Mouse (Mus musculus): ENCODE data around the gene Bckdha. TPM values are rescaled to one million over a fixed set of nuclear protein-coding genes. Genes with fewer than 3 reads are reported as not detected.

Bckdha gene
- polyA plus RNA-seq, 1 experiment, result 56.1 TPM

GRCm38 (mm10) chr7:25683474-25684180 lies 24.8 kb upstream of the Bckdha start:
- Histone ChIP-seq H3K27ac (ENCODE audit: insufficient read depth, low read depth, low read length) (peak overlapping the region; percentile 93), H3K4me1 (ENCODE audit: control insufficient read depth, insufficient read depth, low read length) (peaks cover 51% of the 10 kb centered on the region), H3K4me3 (ENCODE audit: insufficient read depth, low read length) (peak overlapping the region; percentile 52)
- TF ChIP-seq POLR2A (IDR thresholded peaks at IDR 0.05; ENCODE audit: borderline replicate concordance, low read depth, low read length) (peak; percentile 3; the same call in 1 of the 2 replicates), CTCF (IDR thresholded peaks at IDR 0.05; ENCODE audit: low read depth, low read length) (no peak)

GRCm38 (mm10) chr7:25681341-25682231 lies 22.8 kb upstream of the Bckdha start:
- peak overlapping the region; percentile 29 for H3K4me3 ChIP-seq (ENCODE audit: insufficient read depth, low read length)
- H3K4me1 ChIP-seq (ENCODE audit: control insufficient read depth, insufficient read depth, low read length), result peaks cover 51% of the 10 kb centered on the region
- H3K27ac ChIP-seq (ENCODE audit: insufficient read depth, low read depth, low read length), result peak overlapping the region; percentile 24

GRCm38 (mm10) chr7:25680514-25681258 lies 21.9 kb upstream of the Bckdha start, which contains the start of gene B9d2:
TSS of gene B9d2 (plus strand) at chr7:25680780.
- H3K4me1 ChIP-seq (ENCODE audit: control insufficient read depth, insufficient read depth, low read length), result peaks cover 43% of the 10 kb centered on the region
- TF ChIP-seq POLR2A (IDR thresholded peaks at IDR 0.05; ENCODE audit: borderline replicate concordance, low read depth, low read length) (no peak), CTCF (IDR thresholded peaks at IDR 0.05; ENCODE audit: low read depth, low read length) (no peak)
- peak within 1 kb of the TSS; percentile 66 for H3K4me3 ChIP-seq (ENCODE audit: insufficient read depth, low read length)
- peak within 1 kb of the TSS; percentile 81 for H3K27ac ChIP-seq (ENCODE audit: insufficient read depth, low read depth, low read length)

More at GRCm38 (mm10) chr7:25681341-25682231, 22.8 kb upstream of the Bckdha start:
- no peak for TF ChIP-seq CTCF (IDR thresholded peaks at IDR 0.05; ENCODE audit: low read depth, low read length)
- no peak for TF ChIP-seq POLR2A (IDR thresholded peaks at IDR 0.05; ENCODE audit: borderline replicate concordance, low read depth, low read length)

- peak overlapping the region; percentile 66 for H3K4me3 ChIP-seq (ENCODE audit: insufficient read depth, low read length)
- peaks cover 42% of the 10 kb centered on the region for H3K4me1 ChIP-seq (ENCODE audit: control insufficient read depth, insufficient read depth, low read length)
- TF ChIP-seq CTCF (IDR thresholded peaks at IDR 0.05; ENCODE audit: low read depth, low read length), result peak; percentile 55
- no peak for TF ChIP-seq POLR2A (IDR thresholded peaks at IDR 0.05; ENCODE audit: borderline replicate concordance, low read depth, low read length)
- H3K27ac ChIP-seq (ENCODE audit: insufficient read depth, low read depth, low read length), result peak overlapping the region; percentile 81
These were observed 21.2 kb upstream of the Bckdha start for GRCm38 (mm10) chr7:25679971-25680370.

GRCm38 (mm10) chr7:25677013-25677412 lies 18.2 kb upstream of the Bckdha start:
- H3K4me1 ChIP-seq (ENCODE audit: control insufficient read depth, insufficient read depth, low read length), result peaks cover 15% of the 10 kb centered on the region
- no peak overlapping the region for H3K4me3 ChIP-seq (ENCODE audit: insufficient read depth, low read length)
- H3K27ac ChIP-seq (ENCODE audit: insufficient read depth, low read depth, low read length), result no peak overlapping the region
- TF ChIP-seq CTCF (IDR thresholded peaks at IDR 0.05; ENCODE audit: low read depth, low read length), result no peak

- Histone ChIP-seq H3K4me3 (ENCODE audit: insufficient read depth, low read length) (no peak overlapping the region), H3K27ac (ENCODE audit: insufficient read depth, low read depth, low read length) (no peak overlapping the region), H3K4me1 (ENCODE audit: control insufficient read depth, insufficient read depth, low read length) (peaks cover 7% of the 10 kb centered on the region)
- TF ChIP-seq CTCF (IDR thresholded peaks at IDR 0.05; ENCODE audit: low read depth, low read length) (no peak), POLR2A (IDR thresholded peaks at IDR 0.05; ENCODE audit: borderline replicate concordance, low read depth, low read length) (no peak)
These were observed 17.5 kb upstream of the Bckdha start for GRCm38 (mm10) chr7:25676085-25676781.

GRCm38 (mm10) chr7:25675405-25675804 lies 16.6 kb upstream of the Bckdha start:
- Histone ChIP-seq H3K4me1 (ENCODE audit: control insufficient read depth, insufficient read depth, low read length) (peaks cover 6% of the 10 kb centered on the region), H3K27ac (ENCODE audit: insufficient read depth, low read depth, low read length) (no peak overlapping the region), H3K4me3 (ENCODE audit: insufficient read depth, low read length) (no peak overlapping the region)
- TF ChIP-seq POLR2A (IDR thresholded peaks at IDR 0.05; ENCODE audit: borderline replicate concordance, low read depth, low read length) (no peak), CTCF (IDR thresholded peaks at IDR 0.05; ENCODE audit: low read depth, low read length) (no peak)

- Histone ChIP-seq H3K4me1 (ENCODE audit: control insufficient read depth, insufficient read depth, low read length) (peaks cover 6% of the 10 kb centered on the region), H3K4me3 (ENCODE audit: insufficient read depth, low read length) (peak within 1 kb of the TSS; percentile 3; the same call in 1 of the 2 replicates), H3K27ac (ENCODE audit: insufficient read depth, low read depth, low read length) (no peak within 1 kb of the TSS)
- no peak for TF ChIP-seq POLR2A (IDR thresholded peaks at IDR 0.05; ENCODE audit: borderline replicate concordance, low read depth, low read length)
- TF ChIP-seq CTCF (IDR thresholded peaks at IDR 0.05; ENCODE audit: low read depth, low read length), result no peak
These were observed 16.0 kb upstream of the Bckdha start, which contains the start of gene Tmem91 for GRCm38 (mm10) chr7:25674719-25675300. TSS of gene Tmem91 (minus strand) at chr7:25675166.
